Mouse (Mus musculus) adrenal gland, postnatal 14 days (tissue): Measurements from ENCODE around the gene Spaca6. TPM values are rescaled to one million over a fixed set of nuclear protein-coding genes. Genes with fewer than 3 reads are reported as not detected.
"Not testable (repeated sequence)": the region's sequence is repeated elsewhere in the genome, so short reads cannot be mapped to it uniquely, and the experiment has no call there.

Experiments
- DNase-seq: peaks from one replicate; pipeline ENCODE4 v3.0.0; 2021; ENCODE audit warnings: mixed read lengths
- total RNA-seq: library from RNA; stranded (reverse); gene quantifications from 2 replicates; pipeline ENCODE4 v1.2.3, GENCODE M21; 2021

Gene Spaca6
- total RNA-seq, 1 experiment from 2014 or later = 51.1 TPM

GRCm38 (mm10) chr17:17843534-17844261, 16.7 kb downstream of the Spaca6 start:
- DNase-seq = no peak

DNA sequence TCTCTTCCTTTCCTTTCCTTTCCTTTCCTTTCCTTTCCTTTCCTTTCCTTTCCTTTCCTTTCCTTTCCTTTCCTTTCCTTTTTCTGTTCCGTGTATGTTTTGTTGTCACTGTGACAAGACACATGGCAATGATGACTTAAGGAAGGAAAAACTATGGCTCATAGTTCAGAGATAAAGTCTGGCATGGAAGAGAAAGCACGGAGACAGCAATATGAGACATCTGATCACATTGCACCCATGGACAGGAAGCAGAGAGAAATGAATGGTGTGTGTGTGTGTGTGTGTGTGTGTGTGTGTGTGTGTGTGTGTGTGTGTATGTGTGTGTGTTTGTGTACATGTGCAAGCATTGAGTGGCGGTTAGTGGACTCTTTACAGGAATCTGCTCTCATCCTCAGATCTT, 17.6 kb downstream of the Spaca6 start:
- not testable (repeated sequence) for DNase-seq

DNA sequence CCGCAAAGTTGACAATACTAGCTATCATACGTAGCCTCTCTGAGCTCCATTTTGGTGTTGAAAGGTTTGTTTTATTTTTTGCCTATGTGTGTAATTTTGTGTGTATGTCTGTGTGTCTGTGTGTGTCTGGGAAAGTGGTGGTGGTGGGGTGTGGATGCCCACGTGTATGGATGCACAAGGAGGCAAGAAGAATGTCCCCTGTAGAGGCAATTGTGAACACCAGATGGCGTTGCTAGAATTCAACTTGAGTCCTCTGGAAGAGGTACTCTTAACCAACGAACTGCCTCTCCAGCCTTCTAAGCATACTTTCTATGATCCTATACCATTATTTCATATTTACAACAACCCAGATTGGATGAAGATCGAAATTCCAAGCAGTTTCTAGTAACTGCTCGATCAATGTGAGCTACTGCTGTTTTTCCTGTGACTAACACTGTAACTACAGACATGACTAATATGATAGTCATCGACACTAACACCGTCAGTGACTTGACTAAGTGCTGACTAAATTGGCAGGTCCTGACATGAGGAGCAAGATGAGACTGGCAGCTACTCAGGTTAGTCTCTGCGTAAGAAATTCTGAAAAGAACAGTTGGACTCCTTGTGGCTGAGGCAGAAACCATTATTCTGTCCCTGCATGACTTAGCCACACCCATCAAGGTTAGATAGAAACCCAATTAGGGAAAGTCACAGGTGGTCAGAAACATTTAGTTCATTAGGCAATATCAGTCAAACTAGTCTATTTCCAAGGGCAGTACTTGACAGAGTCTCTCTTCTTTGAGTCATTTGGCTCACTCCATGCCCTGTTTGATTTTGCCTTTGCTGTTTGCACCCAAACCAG, 18.4 kb downstream of the Spaca6 start:
- no peak for DNase-seq

DNA sequence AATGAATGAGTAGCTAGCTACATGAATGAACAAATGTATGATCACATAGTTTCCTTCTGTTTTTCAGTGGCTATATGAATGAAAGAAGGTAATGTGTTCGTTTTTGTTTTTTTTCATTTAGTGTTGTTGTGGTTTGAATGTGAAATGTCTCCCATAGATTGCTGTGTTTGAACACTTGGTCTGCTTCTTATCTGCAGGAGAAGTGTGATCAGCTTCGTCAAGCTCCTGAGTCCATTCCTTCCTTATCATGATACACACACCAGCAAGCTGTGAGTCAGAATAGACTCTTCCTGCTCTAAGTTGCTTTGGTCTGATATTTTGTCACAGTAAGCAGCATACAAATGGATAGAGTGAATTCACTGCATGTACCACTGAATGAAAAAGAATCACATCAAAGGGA, 22.0 kb downstream of the Spaca6 start:
- no peak for DNase-seq

GRCm38 (mm10) chr17:17849906-17850712, 23.2 kb downstream of the Spaca6 start:
- no peak for DNase-seq

- DNase-seq = no peak
These were observed 28.3 kb downstream of the Spaca6 start, which contains the start of gene Has1 for GRCm38 (mm10) chr17:17855064-17855838. Gene Has1 (minus strand): TSS chr17:17855205.

DNA sequence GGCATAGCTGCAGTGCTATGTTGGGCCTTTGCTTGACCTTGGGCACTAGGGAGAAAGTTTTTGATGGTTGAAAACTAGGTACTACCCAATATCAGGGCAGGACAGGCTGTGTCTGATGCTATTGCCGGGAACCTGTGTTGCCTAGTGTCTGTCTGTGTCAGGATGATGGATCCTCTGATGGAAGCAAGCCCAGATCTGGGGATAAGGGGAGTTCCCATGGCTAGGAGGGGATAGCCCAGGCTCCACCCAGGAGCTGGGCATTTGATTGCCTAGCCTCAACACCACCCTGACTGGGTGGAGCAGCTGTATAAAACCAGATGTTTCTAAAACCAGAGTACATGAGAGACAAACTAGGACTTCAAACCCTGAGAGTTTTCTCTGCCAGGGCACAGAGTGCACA, 29.7 kb downstream of the Spaca6 start:
- DNase-seq = no peak

GRCm38 (mm10) chr17:17857446-17857845, 30.5 kb downstream of the Spaca6 start:
- DNase-seq = no peak

- no peak for DNase-seq
These were observed 33.2 kb downstream of the Spaca6 start for GRCm38 (mm10) chr17:17860110-17860509.

DNA sequence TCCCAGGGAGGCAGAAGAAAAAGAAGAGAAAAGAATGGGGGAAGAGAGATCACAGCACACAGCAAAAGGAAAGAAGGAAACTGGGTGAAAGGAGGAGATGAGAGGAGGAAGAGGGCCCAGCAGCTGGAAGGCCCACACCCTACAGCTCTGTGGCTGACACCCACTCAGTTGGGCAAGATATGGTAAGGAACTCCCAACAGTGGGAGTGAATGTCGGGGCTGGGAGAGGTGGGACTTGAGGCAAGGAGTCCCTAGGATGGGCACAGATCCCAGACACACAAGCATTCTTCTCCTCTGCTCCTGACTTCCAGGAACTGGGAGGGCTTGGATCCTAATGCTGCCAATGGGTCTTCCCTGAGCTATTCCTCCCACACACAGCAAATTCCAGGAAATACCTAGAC, 35.4 kb downstream of the Spaca6 start:
- DNase-seq = no peak

DNA sequence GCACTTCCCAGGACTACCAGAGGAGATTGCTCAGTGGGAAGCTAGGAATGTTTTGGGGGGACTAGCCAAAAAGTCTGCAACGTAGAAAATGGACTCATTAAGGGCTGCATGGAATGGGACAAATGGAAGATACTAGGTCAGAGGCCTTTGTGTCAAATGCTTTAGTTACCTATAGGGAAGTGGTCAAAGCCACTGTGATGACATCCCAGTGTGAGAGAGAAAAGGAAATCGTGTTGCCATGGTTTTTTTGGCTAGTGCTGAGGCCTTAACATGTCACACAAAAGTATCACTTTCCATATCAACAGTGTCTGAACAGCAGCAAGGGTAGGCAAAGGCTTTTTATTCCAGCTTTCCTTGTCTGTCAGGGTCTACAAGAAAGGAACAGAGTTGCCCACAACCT, 38.2 kb downstream of the Spaca6 start:
- no peak for DNase-seq

DNA sequence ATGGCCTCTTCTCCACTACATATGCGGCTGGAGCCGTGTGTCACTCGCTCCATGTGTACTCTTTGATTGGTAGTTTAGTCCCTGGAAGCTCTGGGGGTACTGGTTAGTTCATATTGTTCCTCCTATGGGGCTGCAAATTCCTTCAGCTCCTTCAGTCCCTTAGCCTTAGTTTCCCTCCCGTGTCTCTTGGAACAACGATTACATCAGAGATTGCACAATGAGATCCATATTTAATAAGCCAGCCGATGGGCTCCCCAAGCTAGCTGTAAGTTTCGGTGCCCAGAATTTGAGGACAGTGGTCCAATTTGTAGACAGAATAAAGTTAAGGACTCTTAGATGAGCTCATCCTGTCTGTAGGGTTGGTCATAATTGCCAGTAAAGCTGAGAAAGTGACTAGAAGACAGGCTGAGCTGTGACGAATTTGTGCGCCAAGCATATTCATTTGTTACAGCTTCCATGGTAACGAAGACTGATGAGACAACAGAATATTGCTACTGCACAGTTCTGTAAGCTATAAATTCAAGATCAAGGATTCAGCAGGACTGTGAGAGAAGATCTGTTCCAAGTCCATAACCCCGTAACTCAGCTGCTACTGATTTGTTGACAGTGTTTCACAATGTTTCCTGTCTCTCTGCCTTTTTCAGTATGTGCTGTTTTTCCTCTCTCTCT, 40.0 kb downstream of the Spaca6 start:
- DNase-seq = no peak

- DNase-seq = no peak
These were observed 44.1 kb downstream of the Spaca6 start for GRCm38 (mm10) chr17:17870892-17871550.

DNA sequence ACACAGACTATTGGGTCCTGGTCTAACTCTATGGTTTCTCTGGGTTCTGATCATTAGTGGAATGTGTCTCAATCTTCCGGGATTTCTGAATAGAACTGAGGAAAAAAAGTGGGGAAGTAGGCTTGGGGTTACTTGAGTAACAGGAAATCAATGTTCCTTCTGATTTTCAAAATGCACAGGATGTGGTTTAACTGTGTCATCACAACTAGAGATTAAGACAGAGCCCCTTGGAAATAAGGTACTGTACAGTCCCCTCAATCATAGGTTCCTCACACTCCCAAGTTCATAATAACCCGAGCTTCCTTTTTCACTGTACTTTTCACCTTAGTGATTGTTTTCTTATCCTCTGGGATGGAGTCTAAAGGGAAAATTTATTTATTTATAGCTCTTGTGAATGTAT, 44.7 kb downstream of the Spaca6 start:
- no peak for DNase-seq

DNA sequence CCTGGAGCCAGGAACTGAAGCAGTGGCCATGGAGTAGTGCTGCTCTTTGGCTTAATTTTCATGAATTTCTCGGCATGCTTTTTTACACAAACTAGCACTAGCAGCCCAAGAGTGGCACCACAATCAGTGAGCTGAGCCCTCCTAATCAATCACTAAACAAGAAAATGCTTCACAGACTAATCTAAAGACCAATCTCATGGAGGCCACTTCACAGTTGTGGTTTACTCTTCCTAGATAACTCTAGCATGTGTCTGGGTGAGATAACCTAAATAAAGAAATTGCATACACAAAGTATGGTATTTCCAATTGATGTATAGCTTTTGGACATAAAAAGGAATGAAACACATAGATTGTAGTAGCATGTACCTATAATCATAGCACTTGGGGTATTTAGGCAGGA, 52.4 kb downstream of the Spaca6 start:
- DNase-seq = no peak

DNA sequence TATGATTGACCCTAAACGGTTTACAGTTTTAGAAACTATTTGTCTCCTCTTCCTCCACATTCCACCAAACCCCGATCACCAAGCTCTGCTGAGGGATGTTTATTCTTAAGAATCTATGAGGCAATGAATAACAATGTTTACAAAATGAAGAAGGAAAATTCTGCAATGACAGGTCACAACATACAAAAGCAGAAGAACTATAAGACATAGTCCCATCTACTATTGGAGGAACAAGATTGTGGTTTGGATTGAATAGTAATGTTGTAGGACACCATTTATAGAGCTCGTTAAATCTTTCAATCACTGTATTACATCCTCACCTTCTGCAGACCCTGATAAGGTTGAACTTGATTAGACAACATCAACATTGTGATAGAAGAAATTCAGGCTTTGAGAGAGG, 55.7 kb downstream of the Spaca6 start:
- no peak for DNase-seq

DNA sequence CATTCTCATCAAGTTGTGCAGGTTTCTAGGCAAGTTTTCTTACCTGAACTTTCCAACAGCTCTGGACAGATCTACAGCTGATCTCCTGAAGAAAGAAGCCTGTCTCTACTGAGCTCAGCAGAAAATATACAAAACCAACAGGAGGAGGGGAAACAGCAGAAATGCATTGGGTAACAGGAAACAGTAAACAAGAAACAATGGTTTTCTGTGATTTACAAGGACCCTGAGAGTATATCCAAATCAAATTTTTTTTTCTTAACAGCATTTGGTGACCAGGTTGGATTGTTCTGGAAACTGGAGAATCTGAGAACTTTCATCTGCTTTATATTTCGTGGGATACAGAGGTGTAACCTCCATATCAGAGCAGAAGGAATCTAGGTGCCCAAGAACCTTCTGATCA, 56.9 kb downstream of the Spaca6 start, which contains the start of gene Fpr1:
Gene Fpr1, minus strand, starts transcription at position 101 of the 400 bp plus-strand sequence.
- no peak for DNase-seq

DNA sequence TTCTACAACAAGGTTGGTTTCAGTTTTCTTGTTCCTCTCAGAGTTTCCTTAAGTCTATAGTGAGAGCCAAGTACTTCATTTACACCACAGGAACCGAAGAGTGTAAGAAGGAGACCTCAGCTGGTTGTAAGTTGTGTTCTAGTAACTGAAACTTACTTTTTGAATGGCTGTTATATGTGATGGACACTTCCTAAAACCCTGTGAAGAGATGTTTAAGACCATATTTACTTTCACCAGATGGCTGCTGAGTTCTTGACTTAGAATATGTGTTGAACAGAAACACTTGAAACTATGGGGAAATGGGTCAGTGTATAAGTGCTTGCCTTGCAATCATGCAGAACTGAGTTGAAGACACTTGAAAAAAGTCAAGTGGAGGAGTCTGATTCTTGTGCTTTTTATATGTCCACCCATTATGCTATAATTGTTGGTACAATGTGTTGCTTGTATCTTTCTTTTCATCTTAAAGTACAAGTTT, 60.9 kb downstream of the Spaca6 start, which contains the start of the genes Fpr2 and Fpr3:
Gene Fpr2, plus strand, starts transcription at position 51 of the 475 bp plus-strand sequence.
Gene Fpr3, plus strand, starts transcription at position 79 of the 475 bp plus-strand sequence.
- DNase-seq = no peak

- DNase-seq = no peak
These were observed 62.9 kb downstream of the Spaca6 start for GRCm38 (mm10) chr17:17889732-17890425.
